Mouse (Mus musculus) spleen, adult 2 months (tissue): ENCODE results near the gene Hbq1a.
"Not testable (repeated sequence)": the region's sequence is repeated elsewhere in the genome, so short reads cannot be mapped to it uniquely, and the experiment has no call there.

Experiments used
- CTCF ChIP-seq: fragments of 200-500 bp; IDR thresholded peaks from 2 replicates; pipeline ENCODE4 v1.5.1; 2011; ENCODE audit warnings: mild to moderate bottlenecking, inconsistent platforms; ENCODE audit not compliant: insufficient read depth, insufficient read length, insufficient replicate concordance; ENCODE audit errors: extremely low read depth
- POLR2A ChIP-seq: fragments of 200-500 bp; IDR thresholded peaks from 2 replicates; pipeline ENCODE4 v1.6.1; 2011; ENCODE audit warnings: low read depth, low read length, inconsistent platforms

DNA sequence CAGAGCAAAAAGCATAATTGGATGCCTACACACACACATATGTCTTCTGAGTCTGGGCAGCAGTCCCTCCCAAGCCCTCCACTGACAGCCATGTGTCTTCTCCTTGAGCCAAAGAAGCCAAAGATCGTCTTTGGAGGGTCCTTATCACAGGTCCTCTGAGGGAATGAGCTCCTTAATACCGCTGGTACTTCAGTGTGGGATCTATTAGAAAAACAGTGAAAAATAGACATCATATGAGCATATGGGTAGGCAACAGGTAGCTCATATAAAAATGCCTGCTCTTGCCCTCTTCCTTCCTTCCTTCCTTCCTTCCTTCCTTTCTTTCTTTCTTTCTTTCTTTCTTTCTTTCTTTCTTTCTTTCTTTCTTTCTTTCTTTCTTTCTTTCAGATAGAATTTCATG, 15.3 kb upstream of the Hbq1a start:
- TF ChIP-seq CTCF, POLR2A: not testable (repeated sequence)
